Mouse (Mus musculus) A20 (cell line): ENCODE measurements around the gene Wscd2.
"Not testable (repeated sequence)": the region's sequence is repeated elsewhere in the genome, so short reads cannot be mapped to it uniquely, and the experiment has no call there.

Experiments
- DNase-seq: peaks from one replicate; pipeline ENCODE4 v3.0.0-alpha.2; 2011; ENCODE audit warnings: low read depth, low spot score

The Wscd2 gene

GRCm38 (mm10) chr5:113584439-113584838, 94.3 kb downstream of the Wscd2 start:
- no peak for DNase-seq

GRCm38 (mm10) chr5:113585619-113586457, 95.7 kb downstream of the Wscd2 start:
- DNase-seq: not testable (repeated sequence)

- DNase-seq: not testable (repeated sequence)
Observed at GRCm38 (mm10) chr5:113586458-113586849, 96.3 kb downstream of the Wscd2 start.

GRCm38 (mm10) chr5:113590010-113590640, 100.0 kb downstream of the Wscd2 start:
- no peak for DNase-seq

GRCm38 (mm10) chr5:113591166-113591565, 101.0 kb downstream of the Wscd2 start:
- DNase-seq: no peak

- DNase-seq: no peak
Observed at GRCm38 (mm10) chr5:113591751-113592230, 101.7 kb downstream of the Wscd2 start.

GRCm38 (mm10) chr5:113593911-113594705, 104.0 kb downstream of the Wscd2 start:
- no peak for DNase-seq

- no peak for DNase-seq
Observed at GRCm38 (mm10) chr5:113596252-113596651, 106.1 kb downstream of the Wscd2 start.

GRCm38 (mm10) chr5:113596780-113597353, 106.7 kb downstream of the Wscd2 start:
- DNase-seq: no peak

- no peak for DNase-seq
Observed at GRCm38 (mm10) chr5:113600181-113600580, 110.0 kb downstream of the Wscd2 start.

GRCm38 (mm10) chr5:113600803-113601202, 110.7 kb downstream of the Wscd2 start:
- no peak for DNase-seq

- no peak for DNase-seq
Observed at GRCm38 (mm10) chr5:113603471-113603870, 113.3 kb downstream of the Wscd2 start.

- no peak for DNase-seq
Observed at GRCm38 (mm10) chr5:113604758-113605157, 114.6 kb downstream of the Wscd2 start.

- DNase-seq: no peak
Observed at GRCm38 (mm10) chr5:113606121-113606520, 116.0 kb downstream of the Wscd2 start.

GRCm38 (mm10) chr5:113606961-113607785, 117.0 kb downstream of the Wscd2 start:
- DNase-seq: no peak

GRCm38 (mm10) chr5:113607941-113608431, 117.9 kb downstream of the Wscd2 start:
- no peak for DNase-seq

GRCm38 (mm10) chr5:113608511-113608910, 118.4 kb downstream of the Wscd2 start:
- no peak for DNase-seq

- no peak for DNase-seq
Observed at GRCm38 (mm10) chr5:113609891-113610290, 119.8 kb downstream of the Wscd2 start.

GRCm38 (mm10) chr5:113610490-113610889, 120.4 kb downstream of the Wscd2 start:
- no peak for DNase-seq

- DNase-seq: no peak
Observed at GRCm38 (mm10) chr5:113611131-113611530, 121.0 kb downstream of the Wscd2 start.
